ENCODE assay signal across 10 mouse cellular contexts in the genomic region with DNA sequence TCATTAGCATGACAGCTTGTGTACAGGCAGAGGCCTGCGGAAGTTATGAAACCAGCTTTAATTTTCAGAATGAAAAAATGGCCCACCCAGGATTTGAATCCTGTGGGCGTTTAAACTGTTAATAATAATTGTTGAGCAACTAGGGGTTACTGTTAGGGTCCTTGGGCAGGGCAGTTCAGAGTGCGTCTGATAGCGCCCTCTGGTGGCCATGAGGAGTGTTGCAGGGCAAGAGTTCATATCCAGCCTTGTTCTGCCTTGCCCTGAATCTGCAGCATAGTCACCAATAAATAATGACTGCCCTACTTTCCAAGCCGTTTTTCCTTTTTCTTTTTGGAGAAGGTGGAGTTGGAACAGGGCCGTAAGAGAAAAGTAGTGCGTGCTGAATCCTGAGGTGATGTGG. TPM values are rescaled to one million over a fixed set of nuclear protein-coding genes. Genes with fewer than 3 reads are reported as not detected.
A peak's percentile ranks its signal among the peaks of the same experiment; 100 is the strongest.
DNase-seq lines count a peak whose midpoint lies in the region; ATAC-seq lines count a peak whose summit lies in the region.
"Had no signal": no experiment of that assay in that cellular context is flagged by ENCODE, and none has a peak within 500 bp of the region (broad histone marks: within the 10 kb centered on the region; RNA-seq: fewer than 3 reads in every experiment).

No protein-coding gene starts in this region.

- H3K9me3 ChIP-seq in embryonic facial prominence, embryonic 14.5 days (ENCODE audit: control insufficient read depth, low read length), result no peaks in the 10 kb centered on the region
- H3K9me3 ChIP-seq: stomach, embryonic 15.5 days had no signal

- no peaks in the 10 kb centered on the region for H3K4me1 ChIP-seq in embryonic facial prominence, embryonic 14.5 days (ENCODE audit: control insufficient read depth, insufficient read depth, low read length)
- H3K4me1 ChIP-seq: stomach, embryonic 15.5 days had no signal

- ATAC-seq in embryonic facial prominence, embryonic 14.5 days (ENCODE audit: low read depth), result no peak

- H3K4me2 ChIP-seq in embryonic facial prominence, embryonic 14.5 days (ENCODE audit: low read depth, low read length), result no peak overlapping the region
- H3K4me2 ChIP-seq: stomach, embryonic 15.5 days had no signal

- H3K4me3 ChIP-seq in embryonic facial prominence, embryonic 14.5 days (ENCODE audit: low read depth, low read length), result no peak overlapping the region
- H3K4me3 ChIP-seq: stomach, embryonic 15.5 days had no signal

- H3K9ac ChIP-seq in embryonic facial prominence, embryonic 14.5 days (ENCODE audit: low read depth, low read length), result no peak overlapping the region
- H3K9ac ChIP-seq: stomach, embryonic 15.5 days had no signal

- peak; percentile 28 to 52 for DNase-seq in cerebellum, adult 18-20 months
- no peak for DNase-seq in cerebellum, adult 11-12 months
- peak; percentile 61 for DNase-seq in 416B (ENCODE audit: low read depth)
- peak; percentile 76 for DNase-seq in adrenal gland, postnatal 10 days
- peak; percentile 22 for DNase-seq in embryonic facial prominence, embryonic 14.5 days (ENCODE audit: low spot score)
- DNase-seq in kidney, postnatal 14 days, result peak; percentile 76
- DNase-seq in lung, postnatal 36 days, result peak; percentile 77
- DNase-seq in spleen, postnatal 10 days (ENCODE audit: low spot score in 2 of 2), result peak; percentile 34 to 73

- no peaks in the 10 kb centered on the region for H3K36me3 ChIP-seq in embryonic facial prominence, embryonic 14.5 days (ENCODE audit: control insufficient read depth, insufficient read depth, low read length)
- H3K36me3 ChIP-seq: stomach, embryonic 15.5 days had no signal

- H3K27me3 ChIP-seq in embryonic facial prominence, embryonic 14.5 days (replicated peaks; ENCODE audit: control insufficient read depth, insufficient read depth, low read length), result no peaks in the 10 kb centered on the region
- H3K27me3 ChIP-seq: stomach, embryonic 15.5 days had no signal

- WGBS in embryonic facial prominence, embryonic 14.5 days, result 24% methylated on average over 7 of the region's 7 CpGs

- no peak overlapping the region for H3K27ac ChIP-seq in embryonic facial prominence, embryonic 14.5 days (replicated peaks; ENCODE audit: low read depth, low read length)
- H3K27ac ChIP-seq: stomach, embryonic 15.5 days had no signal

RNA-seq across cellular contexts. Expression of gene Lypd3, which starts 17.3 kb away (rescaled TPM):
- under 1 TPM; 0.24 to 0.27 TPM for total RNA-seq in adrenal gland, postnatal 10 days (2021)
- 24.7 TPM in 2 replicates for polyA plus RNA-seq in embryonic facial prominence, embryonic 14.5 days (2014; fragmentation: Nextera tagmentation; extraction: Ambion mirVana)

RNA-seq across cellular contexts. Expression of gene Tex101, which starts 22.8 kb away (rescaled TPM):
- total RNA-seq in adrenal gland, postnatal 10 days (2021), result not detected
- not detected in 2 replicates for polyA plus RNA-seq in embryonic facial prominence, embryonic 14.5 days (2014; fragmentation: Nextera tagmentation; extraction: Ambion mirVana)
- polyA plus RNA-seq: large intestine, adult 2 months; stomach, embryonic 15.5 days had no signal

RNA-seq across cellular contexts. Expression of gene Phldb3, which starts 43.1 kb away (rescaled TPM):
- total RNA-seq in adrenal gland, postnatal 10 days (2021), result 1 to 10 TPM; 3.6 TPM
- 0.43 and 0.60 TPM in 2 replicates for polyA plus RNA-seq in embryonic facial prominence, embryonic 14.5 days (2014; fragmentation: Nextera tagmentation; extraction: Ambion mirVana)

RNA-seq across cellular contexts. Expression of gene BC049730, which starts 55.4 kb away (rescaled TPM):
- total RNA-seq in adrenal gland, postnatal 10 days (2021), result not detected
- not detected in 2 replicates for polyA plus RNA-seq in embryonic facial prominence, embryonic 14.5 days (2014; fragmentation: Nextera tagmentation; extraction: Ambion mirVana)
- polyA plus RNA-seq: large intestine, adult 2 months; stomach, embryonic 15.5 days had no signal
